Mouse (Mus musculus): ENCODE measurements around the gene Syt13. TPM values are rescaled to one million over a fixed set of nuclear protein-coding genes. Genes with fewer than 3 reads are reported as not detected.

The Syt13 gene
- total and polyA plus RNA-seq, 3 experiments = not detected

- H3K36me3 ChIP-seq (replicated peaks in 1 of 2; ENCODE audit: control insufficient read depth in 1 of 2, insufficient read depth in 1 of 2, low read length in 1 of 2) = no peaks in the 10 kb centered on the region
- in situ Hi-C loops (cut with MboI; ENCODE audit: low pct_ligation_motif_present, low pct_unique_long_range_greater_than_20kb, low sequenced_read_pairs) (no loop called here), dilution Hi-C loops (cut with MboI; ENCODE audit: extremely low pct_ligation_motif_present, extremely low pct_unique_long_range_greater_than_20kb, low sequenced_read_pairs) (no loop called here)
- no peak for TF ChIP-seq UBTF (IDR thresholded peaks at IDR 0.05; ENCODE audit: low read depth, low read length)
- TF ChIP-seq MXI1 (IDR thresholded peaks at IDR 0.05; ENCODE audit: low read depth, low read length) = no peak
- no peak for TF ChIP-seq POLR2AphosphoS2 (IDR thresholded peaks at IDR 0.05; ENCODE audit: low read depth, low read length)
- TF ChIP-seq ZC3H11A (IDR thresholded peaks at IDR 0.05; ENCODE audit: low read depth, low read length) = no peak
- TF ChIP-seq CHD1 (IDR thresholded peaks at IDR 0.05; ENCODE audit: low read depth, low read length) = no peak
- no peak for TF ChIP-seq ZNF384 (IDR thresholded peaks at IDR 0.05; ENCODE audit: low read depth, low read length)
- no peak for TF ChIP-seq HCFC1 (IDR thresholded peaks at IDR 0.05; ENCODE audit: low read depth, low read length)
- no peak for TF ChIP-seq BHLHE40 (IDR thresholded peaks at IDR 0.05; ENCODE audit: low read depth, low read length)
- peaks cover 2% of the 10 kb centered on the region for H3K9me3 ChIP-seq (replicated peaks; ENCODE audit: low read length)
- peaks cover 86% of the 10 kb centered on the region for H3K27me3 ChIP-seq (replicated peaks)
- no peaks in the 10 kb centered on the region; a peak in 1 of 4 replicates for H3K4me1 ChIP-seq (ENCODE audit: control insufficient read depth in 1 of 2, insufficient read depth in 2 of 2)
- no peak for DNase-seq (ENCODE audit: extremely low read depth)
- H3K9ac ChIP-seq (ENCODE audit: insufficient read depth, low read depth) = no peak overlapping the region
- no peaks in the 10 kb centered on the region for H3K79me2 ChIP-seq (replicated peaks; ENCODE audit: control insufficient read depth, extremely low read depth, insufficient read depth, poor library complexity, severe bottlenecking)
- H3K27ac ChIP-seq (ENCODE audit: insufficient read depth, low read depth) = no peak overlapping the region
- H3K4me2 ChIP-seq (ENCODE audit: insufficient read depth, low read depth, poor library complexity, severe bottlenecking) = no peak overlapping the region
- H3K4me3 ChIP-seq (replicated peaks in 1 of 3; ENCODE audit: low read depth in 2 of 3, low read length in 2 of 3, poor library complexity in 1 of 3) = no peak overlapping the region
Measured at GRCm38 (mm10) chr2:92872652-92873051, 42.2 kb upstream of the Syt13 start.

DNA sequence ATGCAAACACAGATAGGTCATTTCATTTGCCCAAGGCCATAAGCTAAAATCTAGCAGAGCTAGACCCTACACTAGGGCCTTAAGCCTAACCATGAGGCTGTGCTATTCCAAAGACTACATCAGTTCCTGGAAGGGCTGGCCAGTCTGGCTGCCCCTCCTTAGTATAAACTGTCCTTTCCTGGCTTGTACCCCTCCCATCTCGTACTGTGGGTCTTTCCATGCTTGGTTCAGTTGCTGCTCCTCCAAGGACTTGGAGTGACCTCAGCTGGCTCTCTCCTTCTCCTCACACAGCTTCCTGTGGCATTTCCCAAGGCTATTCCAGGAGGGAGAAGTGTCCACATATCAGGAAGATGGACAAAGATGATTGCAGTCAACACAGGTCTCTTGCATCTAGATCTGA lies 40.3 kb upstream of the Syt13 start:
- Histone ChIP-seq H3K9ac (ENCODE audit: insufficient read depth, low read depth) (no peak overlapping the region), H3K27me3 (replicated peaks) (peaks cover 92% of the 10 kb centered on the region), H3K4me3 (replicated peaks in 1 of 3; ENCODE audit: low read depth in 2 of 3, low read length in 2 of 3, poor library complexity in 1 of 3) (no peak overlapping the region), H3K4me1 (ENCODE audit: control insufficient read depth in 1 of 2, insufficient read depth in 2 of 2) (no peaks in the 10 kb centered on the region; a peak in 1 of 4 replicates), H3K27ac (ENCODE audit: insufficient read depth, low read depth) (no peak overlapping the region), H3K36me3 (replicated peaks in 1 of 2; ENCODE audit: control insufficient read depth in 1 of 2, insufficient read depth in 1 of 2, low read length in 1 of 2) (no peaks in the 10 kb centered on the region), H3K4me2 (ENCODE audit: insufficient read depth, low read depth, poor library complexity, severe bottlenecking) (no peak overlapping the region), H3K79me2 (replicated peaks; ENCODE audit: control insufficient read depth, extremely low read depth, insufficient read depth, poor library complexity, severe bottlenecking) (no peaks in the 10 kb centered on the region), H3K9me3 (replicated peaks; ENCODE audit: low read length) (no peaks in the 10 kb centered on the region)
- in situ Hi-C loops (cut with MboI; ENCODE audit: low pct_ligation_motif_present, low pct_unique_long_range_greater_than_20kb, low sequenced_read_pairs) (no loop called here), dilution Hi-C loops (cut with MboI; ENCODE audit: extremely low pct_ligation_motif_present, extremely low pct_unique_long_range_greater_than_20kb, low sequenced_read_pairs) (no loop called here)
- DNase-seq (ENCODE audit: extremely low read depth) = no peak
- TF ChIP-seq E2F4 (IDR thresholded peaks at IDR 0.05; ENCODE audit: insufficient replicate concordance, low read depth, low read length) (no peak), NELFE (IDR thresholded peaks at IDR 0.05; ENCODE audit: low read depth, low read length) (no peak), USF1 (IDR thresholded peaks at IDR 0.05; ENCODE audit: low read depth, low read length) (no peak), JUN (IDR thresholded peaks at IDR 0.05; ENCODE audit: insufficient read depth, low read depth, low read length) (no peak), POLR2A (IDR thresholded peaks at IDR 0.05; ENCODE audit: low read depth, low read length) (no peak), MEF2A (IDR thresholded peaks at IDR 0.05; ENCODE audit: borderline replicate concordance, low read depth, low read length) (no peak), MXI1 (IDR thresholded peaks at IDR 0.05; ENCODE audit: low read depth, low read length) (no peak), CTCF (conservative IDR thresholded peaks at IDR 0.05 in 1 of 2, IDR thresholded peaks at IDR 0.05 in 1 of 2; ENCODE audit: low read depth in 2 of 2, low read length in 2 of 2) (no peak)

DNA sequence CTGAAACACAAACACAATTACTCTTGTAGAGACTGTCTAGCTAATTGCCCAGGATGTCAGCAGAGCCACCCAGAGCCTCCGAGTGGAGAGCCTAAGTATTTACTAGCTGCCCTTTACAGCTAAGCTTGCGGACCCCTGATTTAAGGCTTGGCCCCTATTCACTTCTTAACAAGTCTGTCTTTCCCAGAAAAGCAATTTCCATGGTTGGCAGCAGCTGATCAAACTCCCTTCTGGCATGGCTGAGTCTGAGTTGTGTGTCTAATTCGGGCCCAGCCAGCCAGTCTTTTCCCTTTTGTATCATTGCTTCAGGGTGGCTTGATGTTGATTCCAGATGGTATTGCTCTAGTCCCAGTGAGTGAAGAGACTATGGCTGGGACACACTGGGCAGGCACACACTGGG lies 37.4 kb upstream of the Syt13 start:
- Histone ChIP-seq H3K79me2 (replicated peaks; ENCODE audit: control insufficient read depth, extremely low read depth, insufficient read depth, poor library complexity, severe bottlenecking) (no peaks in the 10 kb centered on the region), H3K4me3 (replicated peaks in 1 of 3; ENCODE audit: low read depth in 2 of 3, low read length in 2 of 3, poor library complexity in 1 of 3) (no peak overlapping the region), H3K27ac (ENCODE audit: insufficient read depth, low read depth) (no peak overlapping the region), H3K4me1 (ENCODE audit: control insufficient read depth in 1 of 2, insufficient read depth in 2 of 2) (no peaks in the 10 kb centered on the region; a peak in 1 of 4 replicates), H3K9ac (ENCODE audit: insufficient read depth, low read depth) (no peak overlapping the region), H3K36me3 (replicated peaks in 1 of 2; ENCODE audit: control insufficient read depth in 1 of 2, insufficient read depth in 1 of 2, low read length in 1 of 2) (no peaks in the 10 kb centered on the region), H3K9me3 (replicated peaks; ENCODE audit: low read length) (peaks cover 2% of the 10 kb centered on the region), H3K27me3 (replicated peaks) (peaks cover 97% of the 10 kb centered on the region), H3K4me2 (ENCODE audit: insufficient read depth, low read depth, poor library complexity, severe bottlenecking) (no peak overlapping the region)
- no peak for DNase-seq (ENCODE audit: extremely low read depth)
- in situ Hi-C loops (cut with MboI; ENCODE audit: low pct_ligation_motif_present, low pct_unique_long_range_greater_than_20kb, low sequenced_read_pairs) = no loop called here
- TF ChIP-seq ZC3H11A (IDR thresholded peaks at IDR 0.05; ENCODE audit: low read depth, low read length) (no peak), PAX5 (IDR thresholded peaks at IDR 0.05; ENCODE audit: low read length) (no peak), RCOR1 (conservative IDR thresholded peaks at IDR 0.05; ENCODE audit: low read depth, low read length) (no peak), MEF2A (IDR thresholded peaks at IDR 0.05; ENCODE audit: borderline replicate concordance, low read depth, low read length) (no peak), POLR2AphosphoS2 (IDR thresholded peaks at IDR 0.05; ENCODE audit: low read depth, low read length) (no peak), E2F4 (IDR thresholded peaks at IDR 0.05; ENCODE audit: insufficient replicate concordance, low read depth, low read length) (no peak), IRF4 (IDR thresholded peaks at IDR 0.05; ENCODE audit: low read depth, low read length) (no peak)
- dilution Hi-C loops (cut with MboI; ENCODE audit: extremely low pct_ligation_motif_present, extremely low pct_unique_long_range_greater_than_20kb, low sequenced_read_pairs) = no loop called here

Measured in CH12.LX (cell line).